Mouse (Mus musculus) liver, embryonic 15.5 days (tissue): Measurements from ENCODE around the gene Cyp2t4. TPM values are rescaled to one million over a fixed set of nuclear protein-coding genes. Genes with fewer than 3 reads are reported as not detected.
A peak's percentile ranks its signal among the peaks of the same experiment; 100 is the strongest.

Experiments
- microRNA counts: library from miRNA; unstranded; fragments of <30 nt; microRNA quantifications from one replicate; lab custom pipeline; 2016
- microRNA-seq: library from miRNA; unstranded; fragments of <30 nt; microRNA quantifications from one replicate; pipeline ENCODE4, GENCODE M21; 2016
- polyA plus RNA-seq: library from polyadenylated mRNA; unstranded; fragments of >200 nt; fragmentation: Nextera tagmentation; extraction: Ambion mirVana; gene quantifications from 2 replicates; pipeline ENCODE4 v1.2.1, GENCODE M21; 2015

The Cyp2t4 gene
- polyA plus RNA-seq, 1 experiment from 2014 or later, result not detected

MicroRNAs within 50 kb of the gene (microRNA counts, 519-probe panel; counts per million panel counts)
- microRNA mmu-miR-1191 (lab: Ali Mortazavi, UCI), result not detected

Small RNAs within 50 kb of the gene (microRNA-seq; reads per million reads assigned to microRNA genes)
- 10.7 reads per million, percentile 27 among the genes with 10 or more reads in this experiment for gene Mir1191
- gene Mir3101, result 1.0 reads per million

Other genes starting within 250 kb of the Cyp2t4 start
- 1.2 and 1.9 TPM in 2 replicates for gene Cyp2a22, start 214.3 kb upstream of the Cyp2t4 start, polyA plus RNA-seq
- 9.1 and 10.7 TPM in 2 replicates for gene Cyp2a12, start 124.6 kb upstream of the Cyp2t4 start, polyA plus RNA-seq
- gene Cyp2f2, start 33.8 kb upstream of the Cyp2t4 start, polyA plus RNA-seq, result 1.3 and 1.9 TPM in 2 replicates
- 29.2 and 37.3 TPM in 2 replicates for gene Egln2, start 13.1 kb downstream of the Cyp2t4 start, polyA plus RNA-seq
- 21.2 and 23.0 TPM in 2 replicates for gene Rab4b, start 25.2 kb downstream of the Cyp2t4 start, polyA plus RNA-seq
- gene Gm21983, start 27.4 kb downstream of the Cyp2t4 start, polyA plus RNA-seq, result not detected in 2 replicates
- 0.61 and 1.5 TPM in 2 replicates for gene Mia, start 27.4 kb downstream of the Cyp2t4 start, polyA plus RNA-seq
- gene BC024978, start 42.1 kb downstream of the Cyp2t4 start, polyA plus RNA-seq, result 0.79 and 1.0 TPM in 2 replicates
- gene Snrpa, start 42.6 kb downstream of the Cyp2t4 start, polyA plus RNA-seq, result 79.3 and 89.6 TPM in 2 replicates
- gene Itpkc, start 74.9 kb downstream of the Cyp2t4 start, polyA plus RNA-seq, result 1.7 and 2.1 TPM in 2 replicates
- 23.8 and 26.5 TPM in 2 replicates for gene Coq8b, start 79.3 kb downstream of the Cyp2t4 start, polyA plus RNA-seq
- gene Numbl, start 104.7 kb downstream of the Cyp2t4 start, polyA plus RNA-seq, result 2.0 and 2.6 TPM in 2 replicates
- gene Ltbp4, start 184.0 kb downstream of the Cyp2t4 start, polyA plus RNA-seq, result 4.6 and 7.8 TPM in 2 replicates
- 16.4 and 18.6 TPM in 2 replicates for gene Shkbp1, start 202.3 kb downstream of the Cyp2t4 start, polyA plus RNA-seq
- gene Gm20479, start 203.7 kb downstream of the Cyp2t4 start, polyA plus RNA-seq, result 0.28 TPM in 1 of 2 replicates, not detected in the other